Mouse (Mus musculus): ENCODE data around the gene Xylb. TPM values are rescaled to one million over a fixed set of nuclear protein-coding genes. Genes with fewer than 3 reads are reported as not detected.

Xylb gene
- polyA plus RNA-seq, 1 experiment = 7.8 TPM

DNA sequence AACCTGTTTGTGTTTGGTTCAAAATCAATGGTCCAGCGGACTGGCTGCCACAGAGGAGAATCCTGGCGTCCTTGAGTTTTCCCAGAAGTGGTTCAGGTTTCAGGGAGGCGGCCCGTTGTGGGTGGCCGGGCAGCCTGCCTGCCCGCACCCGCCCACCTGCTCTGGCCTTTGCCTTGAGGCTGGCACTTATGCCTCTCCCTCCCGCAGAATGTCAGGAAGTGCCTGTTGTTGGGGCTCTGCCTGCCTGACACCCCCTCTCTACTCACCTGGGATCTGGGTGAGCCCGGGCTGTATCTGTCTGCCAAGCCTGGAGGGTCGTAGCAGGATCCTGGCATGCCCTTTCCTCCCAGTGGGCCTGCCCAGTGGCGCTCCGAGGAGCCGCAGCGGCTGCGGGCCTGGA lies 50.7 kb downstream of the Xylb start:
- Histone ChIP-seq H3K4me1 (ENCODE audit: control insufficient read depth, insufficient read depth, low read length) (peaks cover 8% of the 10 kb centered on the region; the same call in 1 of the 2 replicates), H3K4me3 (ENCODE audit: insufficient read depth, low read length) (no peak overlapping the region), H3K27ac (ENCODE audit: insufficient read depth, low read length) (no peak overlapping the region)
- TF ChIP-seq POLR2A (IDR thresholded peaks at IDR 0.05; ENCODE audit: extremely low read depth, insufficient read depth, low read length) (no peak), CTCF (IDR thresholded peaks at IDR 0.05; ENCODE audit: extremely low read depth, insufficient read depth, low read length) (no peak)

DNA sequence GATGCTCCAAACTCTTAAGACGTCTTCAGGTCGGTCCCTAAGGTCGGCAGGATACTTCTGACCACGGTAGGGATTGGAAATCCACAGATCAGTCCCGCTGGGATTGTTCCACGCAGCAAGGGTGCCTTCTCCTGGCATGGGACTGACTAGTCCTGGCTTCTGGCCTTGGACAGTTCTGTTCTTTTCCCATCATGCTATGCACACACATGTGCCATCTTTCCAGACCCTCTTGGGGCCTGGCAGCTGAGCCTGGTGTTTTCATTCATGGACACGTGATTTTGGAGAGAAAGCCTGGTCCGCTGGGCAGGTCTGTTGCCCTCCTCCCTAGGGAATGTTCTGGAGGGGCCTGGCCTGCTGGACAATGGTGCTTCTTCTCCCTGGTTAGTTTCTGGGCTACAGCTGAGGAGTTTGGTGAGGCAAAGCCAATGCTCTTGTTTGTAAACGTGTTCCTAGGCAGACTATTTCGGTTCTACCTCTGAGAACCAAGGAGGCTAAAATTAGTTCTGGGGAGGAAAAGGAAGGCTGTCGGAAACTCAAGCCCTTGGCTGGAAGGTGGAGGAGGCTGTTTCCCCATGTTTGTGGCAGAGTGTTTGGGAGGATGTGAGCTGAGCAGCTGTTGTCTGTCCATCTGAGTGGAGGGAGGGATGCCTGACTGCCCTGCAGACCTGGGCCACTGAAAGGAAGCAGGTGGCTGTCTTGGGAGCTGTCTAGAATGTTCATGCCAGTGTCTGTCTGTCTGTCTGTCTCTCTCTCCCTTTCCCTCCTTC lies 51.9 kb downstream of the Xylb start:
- H3K4me3 ChIP-seq (ENCODE audit: insufficient read depth, low read length) = no peak overlapping the region
- peaks cover 4% of the 10 kb centered on the region; the same call in 1 of the 2 replicates for H3K4me1 ChIP-seq (ENCODE audit: control insufficient read depth, insufficient read depth, low read length)
- TF ChIP-seq POLR2A (IDR thresholded peaks at IDR 0.05; ENCODE audit: extremely low read depth, insufficient read depth, low read length) (no peak), CTCF (IDR thresholded peaks at IDR 0.05; ENCODE audit: extremely low read depth, insufficient read depth, low read length) (no peak)
- 0 out of 2 replicates have a peak overlapping the region, but pooled peaks have one; percentile 16 for H3K27ac ChIP-seq (ENCODE audit: insufficient read depth, low read length)

DNA sequence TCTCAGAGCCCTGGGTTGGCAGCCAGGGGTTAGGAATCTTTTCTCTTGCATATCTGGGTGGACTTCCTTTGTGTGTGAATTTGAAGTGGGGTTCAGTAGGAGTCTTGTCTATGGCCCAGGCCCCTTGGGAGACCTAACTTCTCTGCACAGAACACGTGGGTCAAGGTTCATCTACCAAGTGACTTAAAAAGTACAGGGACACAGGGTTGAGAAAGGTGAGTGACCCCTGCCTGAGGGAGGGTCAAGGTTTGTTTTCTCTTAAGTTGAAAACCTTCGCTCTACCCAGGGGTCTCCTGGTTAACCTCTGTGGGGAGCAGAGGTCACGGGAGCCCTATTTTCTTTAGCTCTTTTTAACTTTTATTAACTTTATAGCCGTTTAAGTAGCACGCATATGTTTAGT lies 52.7 kb downstream of the Xylb start:
- no peak overlapping the region for H3K27ac ChIP-seq (ENCODE audit: insufficient read depth, low read length)
- no peak overlapping the region for H3K4me3 ChIP-seq (ENCODE audit: insufficient read depth, low read length)
- 0 out of 2 replicates have a peak, but pooled peaks cover 4% of the 10 kb centered on the region for H3K4me1 ChIP-seq (ENCODE audit: control insufficient read depth, insufficient read depth, low read length)
- TF ChIP-seq CTCF (IDR thresholded peaks at IDR 0.05; ENCODE audit: extremely low read depth, insufficient read depth, low read length) = no peak

DNA sequence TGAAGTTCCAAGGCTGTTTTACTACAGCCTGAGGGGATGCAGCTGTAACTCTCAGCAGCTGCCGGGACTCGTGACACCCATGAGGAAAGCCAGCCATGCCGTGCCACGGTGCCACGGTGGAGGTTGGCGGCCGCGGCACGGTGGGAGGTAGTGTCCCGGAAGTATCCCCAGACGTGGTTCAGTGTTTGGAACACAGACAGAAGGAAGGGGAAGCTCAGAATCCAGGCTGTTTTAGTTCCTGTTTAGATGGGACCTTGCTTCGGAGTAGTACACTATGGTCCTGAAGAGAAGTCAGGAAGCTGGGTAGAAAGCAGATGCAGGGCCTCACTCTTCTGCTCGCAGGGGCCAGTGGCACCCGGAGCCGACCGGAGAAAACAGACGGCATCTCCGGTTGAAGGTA lies 60.8 kb downstream of the Xylb start:
- Histone ChIP-seq H3K27ac (ENCODE audit: insufficient read depth, low read length) (no peak overlapping the region), H3K4me3 (ENCODE audit: insufficient read depth, low read length) (no peak overlapping the region), H3K4me1 (ENCODE audit: control insufficient read depth, insufficient read depth, low read length) (no peaks in the 10 kb centered on the region; the same call in 1 of the 2 replicates)
- TF ChIP-seq POLR2A (IDR thresholded peaks at IDR 0.05; ENCODE audit: extremely low read depth, insufficient read depth, low read length) (no peak), CTCF (IDR thresholded peaks at IDR 0.05; ENCODE audit: extremely low read depth, insufficient read depth, low read length) (no peak)

DNA sequence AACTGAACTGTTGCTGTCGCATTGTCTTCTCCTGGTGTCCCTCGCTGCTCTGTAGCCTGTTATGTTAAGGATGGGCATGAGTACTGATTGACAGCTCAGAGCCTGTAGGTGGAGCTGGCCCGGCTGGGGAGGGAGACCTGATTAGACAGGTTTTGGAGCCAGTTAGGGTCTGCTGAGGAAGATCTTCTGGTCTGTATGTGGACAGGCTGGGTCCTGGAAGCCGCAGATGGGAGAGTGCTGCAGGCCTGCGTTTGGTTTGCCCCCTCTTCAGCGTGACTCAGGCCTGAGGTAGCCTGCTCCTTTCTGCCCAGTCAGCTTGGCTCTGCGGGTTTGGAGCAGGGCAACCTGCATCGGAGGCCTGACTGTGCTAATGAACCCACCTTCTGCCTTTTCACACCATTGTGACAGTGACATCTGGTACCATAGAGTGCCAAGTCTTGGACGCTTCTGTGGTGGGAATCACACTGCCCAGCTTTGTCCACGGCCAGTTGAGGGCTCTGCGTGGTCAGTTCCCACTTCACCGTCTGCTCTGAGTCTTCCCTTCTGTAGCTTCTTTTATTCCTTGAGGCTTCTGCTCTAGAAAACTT lies 62.8 kb downstream of the Xylb start:
- TF ChIP-seq POLR2A (IDR thresholded peaks at IDR 0.05; ENCODE audit: extremely low read depth, insufficient read depth, low read length) (no peak), CTCF (IDR thresholded peaks at IDR 0.05; ENCODE audit: extremely low read depth, insufficient read depth, low read length) (no peak)
- peaks cover under 1% of the 10 kb centered on the region; the same call in 1 of the 2 replicates for H3K4me1 ChIP-seq (ENCODE audit: control insufficient read depth, insufficient read depth, low read length)
- no peak overlapping the region for H3K4me3 ChIP-seq (ENCODE audit: insufficient read depth, low read length)
- H3K27ac ChIP-seq (ENCODE audit: insufficient read depth, low read length) = no peak overlapping the region

DNA sequence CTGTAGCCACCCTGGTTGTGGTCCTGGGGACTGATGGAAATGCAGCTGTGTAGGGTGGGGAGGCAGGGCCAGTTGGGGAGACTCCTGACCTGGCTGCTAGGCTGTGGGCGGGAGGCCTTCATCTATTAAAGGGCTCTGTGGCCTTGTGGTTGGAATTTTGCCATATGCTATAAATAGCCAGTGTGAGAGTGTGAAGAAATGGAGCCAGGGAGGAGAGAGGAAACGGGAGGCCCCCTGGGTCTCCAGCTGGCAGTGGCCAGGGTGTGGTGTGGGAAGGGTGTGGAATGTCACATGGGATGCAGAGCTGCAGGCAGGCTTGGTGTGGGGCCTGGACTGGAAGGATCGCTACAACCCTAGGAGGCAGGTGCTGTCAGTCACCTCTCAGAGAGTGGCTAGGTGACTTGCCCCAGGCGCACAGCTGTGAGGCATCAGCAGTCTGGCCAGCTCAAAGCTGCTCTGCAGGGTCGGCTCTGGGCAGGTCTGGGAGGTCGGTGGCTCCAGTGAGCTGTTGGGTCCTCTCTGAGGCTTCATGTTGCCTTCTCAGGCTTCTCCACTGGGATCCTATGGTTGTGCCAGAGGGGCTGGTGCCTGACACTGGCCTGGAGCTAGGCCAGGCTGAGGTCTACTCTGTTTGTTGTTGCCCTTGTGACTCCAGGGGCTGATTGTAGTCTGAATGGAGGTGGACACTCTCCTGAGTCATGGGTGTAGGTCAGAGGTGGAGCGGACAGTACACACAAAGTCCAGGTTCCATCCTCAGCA lies 68.2 kb downstream of the Xylb start:
- no peak overlapping the region for H3K4me3 ChIP-seq (ENCODE audit: insufficient read depth, low read length)
- no peak overlapping the region for H3K27ac ChIP-seq (ENCODE audit: insufficient read depth, low read length)

DNA sequence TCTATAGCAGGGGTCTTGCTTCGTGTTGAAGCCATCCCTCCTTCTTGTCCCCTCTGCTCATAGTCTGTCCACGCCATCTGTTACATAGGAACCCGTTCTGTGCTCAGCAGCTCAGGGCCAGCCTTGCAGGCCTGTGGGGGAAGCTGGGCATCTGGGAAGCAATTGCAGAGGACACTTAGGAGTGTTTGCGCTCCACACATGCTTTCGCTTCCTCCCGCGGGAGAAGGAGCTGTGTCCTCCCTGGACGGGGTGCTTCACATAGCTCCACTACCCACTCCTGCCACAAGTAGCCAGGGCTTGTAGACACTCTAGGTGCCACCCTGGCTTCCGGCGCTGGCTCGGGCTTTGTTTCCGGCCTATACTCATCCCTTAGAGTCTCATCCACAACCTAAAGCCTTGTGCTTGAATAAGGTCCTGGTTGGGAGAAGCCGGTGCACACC lies 68.8 kb downstream of the Xylb start:
- TF ChIP-seq POLR2A (IDR thresholded peaks at IDR 0.05; ENCODE audit: extremely low read depth, insufficient read depth, low read length) (no peak), CTCF (IDR thresholded peaks at IDR 0.05; ENCODE audit: extremely low read depth, insufficient read depth, low read length) (no peak)
- Histone ChIP-seq H3K4me3 (ENCODE audit: insufficient read depth, low read length) (no peak overlapping the region), H3K27ac (ENCODE audit: insufficient read depth, low read length) (no peak overlapping the region), H3K4me1 (ENCODE audit: control insufficient read depth, insufficient read depth, low read length) (0 out of 2 replicates have a peak, but pooled peaks cover 2% of the 10 kb centered on the region)

More for the DNA sequence above, 68.2 kb downstream of the Xylb start:
- no peak for TF ChIP-seq CTCF (IDR thresholded peaks at IDR 0.05; ENCODE audit: extremely low read depth, insufficient read depth, low read length)
- H3K4me1 ChIP-seq (ENCODE audit: control insufficient read depth, insufficient read depth, low read length) = 0 out of 2 replicates have a peak, but pooled peaks cover 2% of the 10 kb centered on the region

DNA sequence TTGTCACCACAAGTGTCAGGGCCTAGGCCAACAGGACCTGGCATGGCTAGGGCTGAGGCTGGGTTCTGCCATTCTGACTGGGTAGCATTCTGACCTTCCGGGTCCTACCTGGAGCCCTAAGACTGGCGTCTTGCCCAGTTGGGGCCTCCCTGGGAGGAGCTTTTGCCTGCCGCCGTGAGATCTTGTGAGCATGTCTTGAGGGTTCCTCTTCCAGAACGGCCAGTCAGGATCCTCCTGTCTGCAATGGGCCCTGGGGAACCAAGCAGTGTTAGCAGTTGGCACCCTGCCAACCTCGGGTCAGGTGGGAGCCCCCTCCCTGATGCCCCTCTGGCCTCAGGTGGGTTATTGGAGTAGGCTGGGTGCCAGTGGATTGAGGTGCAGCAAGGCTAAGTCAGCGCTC lies 69.3 kb downstream of the Xylb start:
- Histone ChIP-seq H3K4me3 (ENCODE audit: insufficient read depth, low read length) (no peak overlapping the region), H3K4me1 (ENCODE audit: control insufficient read depth, insufficient read depth, low read length) (0 out of 2 replicates have a peak, but pooled peaks cover 2% of the 10 kb centered on the region), H3K27ac (ENCODE audit: insufficient read depth, low read length) (no peak overlapping the region)
- no peak for TF ChIP-seq POLR2A (IDR thresholded peaks at IDR 0.05; ENCODE audit: extremely low read depth, insufficient read depth, low read length)
- no peak for TF ChIP-seq CTCF (IDR thresholded peaks at IDR 0.05; ENCODE audit: extremely low read depth, insufficient read depth, low read length)

DNA sequence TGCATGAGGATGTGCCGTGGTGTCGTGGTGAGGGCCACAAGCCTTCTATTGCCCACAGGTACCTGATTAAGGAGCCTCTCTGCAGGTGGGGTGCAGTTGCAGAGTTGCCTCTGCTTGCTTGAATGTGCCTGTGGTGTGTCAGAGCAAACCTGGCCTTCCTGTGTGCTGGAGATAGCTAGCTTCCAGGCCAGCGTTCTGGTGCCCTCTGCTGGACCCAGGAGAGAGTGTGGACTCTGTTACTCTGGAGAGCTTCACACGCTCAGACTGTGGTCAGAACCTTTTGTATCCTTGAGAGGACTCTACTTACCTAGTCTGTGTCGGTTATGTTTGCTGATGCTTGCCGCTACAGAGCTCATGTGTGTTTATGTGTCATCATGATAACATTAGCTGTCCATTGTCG lies 73.1 kb downstream of the Xylb start:
- Histone ChIP-seq H3K27ac (ENCODE audit: insufficient read depth, low read length) (no peak overlapping the region), H3K4me1 (ENCODE audit: control insufficient read depth, insufficient read depth, low read length) (no peaks in the 10 kb centered on the region), H3K4me3 (ENCODE audit: insufficient read depth, low read length) (no peak overlapping the region)
- TF ChIP-seq CTCF (IDR thresholded peaks at IDR 0.05; ENCODE audit: extremely low read depth, insufficient read depth, low read length) (peak; percentile 93), POLR2A (IDR thresholded peaks at IDR 0.05; ENCODE audit: extremely low read depth, insufficient read depth, low read length) (no peak)
